8 mouse cellular contexts compared by ENCODE assay signal in the genomic region with DNA sequence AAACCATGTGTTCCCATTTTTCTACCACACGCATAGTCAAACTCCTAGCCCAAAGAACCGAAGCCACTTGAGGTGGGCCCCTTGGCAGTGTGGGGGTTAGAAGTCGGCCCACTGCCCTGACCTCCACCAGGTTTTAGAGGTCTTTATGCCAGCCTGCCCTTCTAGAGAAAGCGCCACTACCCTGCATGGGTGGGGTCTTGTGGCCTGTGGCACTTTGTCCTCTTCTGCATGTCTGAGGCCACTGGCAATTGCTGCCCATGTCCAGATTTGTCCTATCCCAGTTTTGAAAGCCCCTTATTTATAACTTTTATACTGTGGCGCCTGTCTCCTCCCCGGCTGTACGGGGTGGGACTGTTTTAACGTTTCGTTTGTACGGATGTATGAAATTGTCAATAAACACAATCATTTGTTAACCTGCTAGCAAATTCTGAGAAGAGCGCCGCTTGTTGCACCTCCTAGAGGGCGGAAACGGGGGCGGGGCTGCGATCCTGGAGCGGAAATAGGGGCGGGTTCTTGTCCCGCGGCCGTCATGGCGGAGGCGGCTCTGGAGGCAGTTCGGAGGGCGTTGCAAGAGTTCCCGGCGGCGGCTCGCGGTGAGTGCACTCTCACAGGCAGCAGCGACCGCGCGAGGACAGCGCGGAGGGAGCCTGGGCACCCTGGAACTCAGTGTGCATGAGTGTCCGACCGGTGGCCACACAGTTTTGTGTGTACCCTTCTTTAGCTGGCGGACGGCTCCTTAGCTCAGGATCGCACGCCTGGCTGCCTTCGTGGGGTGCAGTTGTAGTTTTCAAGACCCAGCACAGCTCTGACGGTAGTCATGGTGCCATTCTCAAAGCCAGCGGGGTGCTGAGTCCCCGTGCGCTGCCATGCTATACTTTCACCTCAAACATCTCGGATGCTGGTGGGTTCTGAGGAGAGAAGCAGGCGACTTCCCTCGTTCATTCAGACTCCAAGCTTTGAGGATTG. TPM values are rescaled to one million over a fixed set of nuclear protein-coding genes. Genes with fewer than 3 reads are reported as not detected.
DNase-seq lines count a peak whose midpoint lies in the region; ATAC-seq and TF ChIP-seq lines count a peak whose summit lies in the region.

Jmjd7 (plus strand) TSS at position 500 of the 966 bp plus-strand sequence.
Gm28042 (plus strand) TSS at position 510 of the 966 bp plus-strand sequence.

- ATAC-seq in common myeloid progenitor, adult 5-6 weeks (replicated peaks; ENCODE audit: low read depth, poor library complexity, severe bottlenecking): peak; percentile 97
- ATAC-seq in megakaryocyte progenitor cell, adult 5-6 weeks (replicated peaks; ENCODE audit: poor library complexity): peak; percentile 94

- H3K4me3 ChIP-seq in gastrocnemius, adult 2 months: peak within 1 kb of the TSS; percentile 95

- peak; percentile 96 for DNase-seq in ZHBTc4 (ENCODE audit: low read depth, low spot score)
- peak; percentile 95 for DNase-seq in gastrocnemius, adult 2 months
- peak; percentile 98 for DNase-seq in induced T-regulatory cell, adult 2 months (ENCODE audit: low read depth)
- peak; percentile 46 to 86 for DNase-seq in left cerebral cortex, adult 9 months (ENCODE audit: low spot score in 2 of 2)
- peak; percentile 88 for DNase-seq in right cerebral cortex, postnatal 14 days
- peak; percentile 90 to 94 for DNase-seq in urinary bladder, postnatal 36 days (ENCODE audit: low spot score in 2 of 2)

- intact Hi-C loops in gastrocnemius, adult 2 months (cut with DNase I): loop anchor here (2.0 kb wide), 1 partner anchor 42 kb away; no protein-coding TSS in a partner anchor

- TF ChIP-seq CTCF in gastrocnemius, adult 2 months (IDR thresholded peaks at IDR 0.05): peak; percentile 35

- H3K27ac ChIP-seq in gastrocnemius, adult 2 months: peak within 1 kb of the TSS; percentile 88

RNA-seq across cellular contexts. Expression of gene Jmjd7, which starts in this region (rescaled TPM):
- 4.2 and 6.2 TPM in 2 replicates for total RNA-seq in common myeloid progenitor, adult 5-6 weeks (2017)
- total RNA-seq in gastrocnemius, adult 2 months (2021): 1 to 10 TPM; 1.6 to 2.4 TPM
- total RNA-seq in megakaryocyte progenitor cell, adult 5-6 weeks (2015): 2.6 and 5.0 TPM in 2 replicates
- 1.7 and 5.4 TPM in 2 replicates for total RNA-seq in megakaryocyte progenitor cell, adult 5-6 weeks (2017)

RNA-seq across cellular contexts. Expression of gene Gm28042, which starts in this region (rescaled TPM):
- 0.23 and 1.4 TPM in 2 replicates for total RNA-seq in common myeloid progenitor, adult 5-6 weeks (2017)
- 1 to 10 TPM in 1 of 2 experiments, under 1 TPM in 1; 0.77 to 1.5 TPM for total RNA-seq in gastrocnemius, adult 2 months (2021)
- 2.2 and 4.1 TPM in 2 replicates for total RNA-seq in megakaryocyte progenitor cell, adult 5-6 weeks (2015)
- 0.50 and 0.51 TPM in 2 replicates for total RNA-seq in megakaryocyte progenitor cell, adult 5-6 weeks (2017)

Comparison
In these comparisons a context has a peak if more than half of its experiments do, and no peak if none do; other contexts are left out.
1. Peak in every context shown above with its lines: DNase-seq, ATAC-seq, H3K4me3 ChIP-seq and H3K27ac ChIP-seq.